Mouse (Mus musculus) cerebellum, adult 9-10 months (tissue): Measurements from ENCODE around the gene Myo3a.

Experiments
- DNase-seq: peaks from one replicate; pipeline ENCODE4 v3.0.0; 2022

The Myo3a gene

GRCm38 (mm10) chr2:22620978-22621827 is 393.9 kb downstream of the Myo3a start:
- DNase-seq = no peak

GRCm38 (mm10) chr2:22621828-22622731 is 394.8 kb downstream of the Myo3a start, which contains the start of gene Gad2:
Gene Gad2, plus strand, starts transcription at chr2:22622205.
- no peak for DNase-seq

GRCm38 (mm10) chr2:22623111-22624070 is 396.1 kb downstream of the Myo3a start:
- no peak for DNase-seq

GRCm38 (mm10) chr2:22624188-22624975 is 397.1 kb downstream of the Myo3a start:
- no peak for DNase-seq

- no peak for DNase-seq
These were observed 398.0 kb downstream of the Myo3a start for GRCm38 (mm10) chr2:22625096-22625960.

- DNase-seq = no peak
These were observed 399.9 kb downstream of the Myo3a start for GRCm38 (mm10) chr2:22627147-22627666.

- DNase-seq = no peak
These were observed 400.6 kb downstream of the Myo3a start for GRCm38 (mm10) chr2:22627819-22628432.

- no peak for DNase-seq
These were observed 407.5 kb downstream of the Myo3a start for GRCm38 (mm10) chr2:22634766-22635165.

- DNase-seq = no peak
These were observed 418.8 kb downstream of the Myo3a start for GRCm38 (mm10) chr2:22646134-22646533.

GRCm38 (mm10) chr2:22648394-22648793 is 421.1 kb downstream of the Myo3a start:
- DNase-seq = no peak

- DNase-seq = no peak
These were observed 424.5 kb downstream of the Myo3a start for GRCm38 (mm10) chr2:22651826-22652225.

GRCm38 (mm10) chr2:22663731-22664130 is 436.4 kb downstream of the Myo3a start:
- no peak for DNase-seq
